Mouse (Mus musculus) E14TG2a.4 (cell line): ENCODE measurements around the gene Igfbp1.
"Not testable (repeated sequence)": the region's sequence is repeated elsewhere in the genome, so short reads cannot be mapped to it uniquely, and the experiment has no call there.

ENCODE experiments used
- H3K27me3 ChIP-seq: 2 replicates; pipeline ENCODE4 v1.6.1; 2014; ENCODE audit warnings: low read length, control low read depth; ENCODE audit not compliant: insufficient read depth
- H3K36me3 ChIP-seq: 2 replicates; pipeline ENCODE4 v1.6.1; 2014; ENCODE audit warnings: low read length, control low read depth; ENCODE audit not compliant: insufficient read depth
- H3K4me1 ChIP-seq: replicated peaks from 2 replicates; pipeline ENCODE4 v1.6.1; 2014; ENCODE audit warnings: low read depth, low read length, control low read depth
- H3K4me3 ChIP-seq: replicated peaks from 2 replicates; pipeline ENCODE4 v1.5.1; 2014; ENCODE audit warnings: mild to moderate bottlenecking, low read length
- H3K9me3 ChIP-seq: 2 replicates; pipeline ENCODE4 v1.6.1; 2014; ENCODE audit warnings: low read length, control low read depth
- CTCF ChIP-seq: conservative IDR thresholded peaks from 2 replicates; pipeline ENCODE4 v1.5.1; 2014; ENCODE audit warnings: low read length
- NANOG ChIP-seq: IDR thresholded peaks from 2 replicates; pipeline ENCODE4 v1.6.1; 2014; ENCODE audit warnings: borderline replicate concordance, low read length, mixed read lengths
- POU5F1 ChIP-seq: IDR thresholded peaks from 2 replicates; pipeline ENCODE4 v1.6.1; 2014; ENCODE audit warnings: low read length, borderline replicate concordance

Igfbp1 gene

GRCm38 (mm10) chr11:7213501-7214341 is 16.1 kb downstream of the Igfbp1 start, which contains the start of gene Igfbp3:
TSS of gene Igfbp3 (minus strand) at chr11:7213923.
- H3K36me3 ChIP-seq = peaks cover 14% of the 10 kb centered on the region
- peaks cover 26% of the 10 kb centered on the region for H3K4me1 ChIP-seq
- peak within 1 kb of the TSS; percentile 84 for H3K4me3 ChIP-seq
- peaks cover 31% of the 10 kb centered on the region for H3K27me3 ChIP-seq
- TF ChIP-seq CTCF = no peak
- peaks cover 26% of the 10 kb centered on the region; the same call in 1 of the 2 replicates for H3K9me3 ChIP-seq

GRCm38 (mm10) chr11:7214342-7214660 is 16.7 kb downstream of the Igfbp1 start:
- Histone ChIP-seq H3K36me3 (peaks cover 8% of the 10 kb centered on the region), H3K27me3 (peaks cover 31% of the 10 kb centered on the region), H3K4me1 (peaks cover 26% of the 10 kb centered on the region), H3K4me3 (peak overlapping the region; percentile 84), H3K9me3 (peaks cover 22% of the 10 kb centered on the region; the same call in 1 of the 2 replicates)
- no peak for TF ChIP-seq NANOG
- TF ChIP-seq CTCF = no peak
- no peak for TF ChIP-seq POU5F1

- peaks cover 26% of the 10 kb centered on the region for H3K4me1 ChIP-seq
- H3K27me3 ChIP-seq = peaks cover 31% of the 10 kb centered on the region
- peak; percentile 79 for TF ChIP-seq CTCF
- no peak for TF ChIP-seq NANOG
- no peak for TF ChIP-seq POU5F1
- H3K4me3 ChIP-seq = peak overlapping the region; percentile 84; the same call in 1 of the 2 replicates
- H3K36me3 ChIP-seq = peaks cover 4% of the 10 kb centered on the region
- peaks cover 22% of the 10 kb centered on the region; the same call in 1 of the 2 replicates for H3K9me3 ChIP-seq
Observed at GRCm38 (mm10) chr11:7214761-7215160, 17.2 kb downstream of the Igfbp1 start.

- TF ChIP-seq CTCF (peak; percentile 68), NANOG (no peak), POU5F1 (no peak)
Observed at GRCm38 (mm10) chr11:7215703-7216102, 18.1 kb downstream of the Igfbp1 start.

GRCm38 (mm10) chr11:7221826-7222225 is 24.2 kb downstream of the Igfbp1 start:
- not testable (repeated sequence) for H3K36me3 ChIP-seq, H3K4me1 ChIP-seq, H3K27me3 ChIP-seq, H3K4me3 ChIP-seq, H3K9me3 ChIP-seq
- peak; percentile 42 for TF ChIP-seq CTCF

More at GRCm38 (mm10) chr11:7215703-7216102, 18.1 kb downstream of the Igfbp1 start:
- Histone ChIP-seq H3K36me3 (no peaks in the 10 kb centered on the region), H3K27me3 (peaks cover 31% of the 10 kb centered on the region), H3K4me3 (no peak overlapping the region), H3K9me3 (peaks cover 21% of the 10 kb centered on the region; the same call in 1 of the 2 replicates), H3K4me1 (peaks cover 19% of the 10 kb centered on the region)

- no peak overlapping the region for H3K4me3 ChIP-seq
- no peak for TF ChIP-seq POU5F1
- no peak for TF ChIP-seq CTCF
- no peak for TF ChIP-seq NANOG
Observed at GRCm38 (mm10) chr11:7226200-7226599, 28.6 kb downstream of the Igfbp1 start.

GRCm38 (mm10) chr11:7226810-7227550 is 29.4 kb downstream of the Igfbp1 start:
- Histone ChIP-seq H3K4me3 (no peak overlapping the region), H3K27me3 (no peaks in the 10 kb centered on the region), H3K9me3 (no peaks in the 10 kb centered on the region), H3K36me3 (no peaks in the 10 kb centered on the region), H3K4me1 (no peaks in the 10 kb centered on the region)
- TF ChIP-seq POU5F1 (no peak), NANOG (no peak), CTCF (no peak)

More at GRCm38 (mm10) chr11:7226200-7226599, 28.6 kb downstream of the Igfbp1 start:
- Histone ChIP-seq H3K36me3 (no peaks in the 10 kb centered on the region), H3K27me3 (no peaks in the 10 kb centered on the region), H3K4me1 (no peaks in the 10 kb centered on the region), H3K9me3 (no peaks in the 10 kb centered on the region)

- Histone ChIP-seq H3K4me3 (no peak overlapping the region), H3K9me3 (no peaks in the 10 kb centered on the region), H3K4me1 (no peaks in the 10 kb centered on the region), H3K27me3 (no peaks in the 10 kb centered on the region), H3K36me3 (no peaks in the 10 kb centered on the region)
- TF ChIP-seq POU5F1 = no peak
- no peak for TF ChIP-seq NANOG
- no peak for TF ChIP-seq CTCF
Observed at GRCm38 (mm10) chr11:7228107-7228506, 30.5 kb downstream of the Igfbp1 start.
